Mouse (Mus musculus): ENCODE measurements around the gene Mylk. TPM values are rescaled to one million over a fixed set of nuclear protein-coding genes. Genes with fewer than 3 reads are reported as not detected.

Gene Mylk
- polyA plus RNA-seq, 1 experiment from 2014 or later, result 2.8 TPM

DNA sequence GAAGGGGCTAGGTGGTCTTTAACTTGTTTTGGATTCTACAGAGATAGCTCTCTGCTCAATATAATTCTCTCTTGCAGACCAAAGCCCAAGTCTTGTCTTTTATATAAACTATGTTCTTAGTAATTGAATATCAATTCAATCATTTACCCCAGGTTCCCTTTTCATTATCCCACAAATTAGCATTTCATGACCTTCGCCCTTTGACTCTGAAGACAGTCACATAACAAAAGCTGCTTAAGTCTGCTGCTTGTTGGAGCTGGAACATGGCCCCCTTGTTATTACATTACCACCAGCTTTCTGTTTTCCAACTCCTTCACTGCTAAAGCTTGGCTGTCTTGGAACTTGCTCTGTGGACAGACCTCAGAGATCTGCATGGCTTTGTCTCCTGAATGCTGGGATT, 15.6 kb upstream of the Mylk start:
- ATAC-seq, result no peak
- Histone ChIP-seq H3K9ac (replicated peaks; ENCODE audit: low read depth, low read length) (no peak overlapping the region), H3K27ac (ENCODE audit: low read length) (no peak overlapping the region), H3K4me1 (replicated peaks; ENCODE audit: control insufficient read depth, insufficient read depth, low read length) (no peaks in the 10 kb centered on the region), H3K4me2 (ENCODE audit: low read length) (no peak overlapping the region), H3K4me3 (replicated peaks; ENCODE audit: low read length) (no peak overlapping the region), H3K9me3 (ENCODE audit: control insufficient read depth, low read length) (no peaks in the 10 kb centered on the region), H3K27me3 (replicated peaks; ENCODE audit: control insufficient read depth, insufficient read depth, low read length) (no peaks in the 10 kb centered on the region), H3K36me3 (ENCODE audit: control insufficient read depth, insufficient read depth) (no peaks in the 10 kb centered on the region; the same call in 1 of the 2 replicates)
- 94% methylated on average over 1 of the region's 1 CpGs for WGBS

DNA sequence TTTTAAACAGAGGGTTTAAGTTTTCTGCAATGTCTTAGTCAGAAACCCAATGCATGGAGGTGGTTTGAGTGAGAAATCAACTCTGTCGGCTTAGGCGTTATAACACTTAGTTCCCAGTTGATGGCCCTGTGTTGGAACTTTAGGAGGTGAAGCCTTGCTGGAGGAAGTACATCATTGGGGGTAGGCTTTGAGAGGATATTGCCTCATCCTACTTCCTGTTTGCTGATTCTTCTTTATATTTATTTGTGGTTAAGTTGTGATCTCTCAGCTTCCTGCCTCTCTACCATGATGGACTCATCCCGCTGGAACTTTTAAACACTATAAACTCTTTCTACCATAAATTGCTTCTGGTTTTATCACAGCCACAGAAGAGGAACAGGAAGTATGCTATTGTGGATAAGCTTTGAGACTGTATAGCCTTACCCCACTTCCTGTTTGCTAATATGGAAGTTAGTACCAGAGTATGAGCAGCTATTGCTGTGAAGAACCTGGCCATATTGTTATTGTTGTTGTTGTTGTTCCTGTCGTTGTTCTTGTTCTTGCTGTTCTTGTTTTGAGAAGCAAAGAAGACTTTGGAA, 6.3 kb upstream of the Mylk start:
- Histone ChIP-seq H3K27me3 (replicated peaks; ENCODE audit: control insufficient read depth, insufficient read depth, low read length) (no peaks in the 10 kb centered on the region), H3K9me3 (ENCODE audit: control insufficient read depth, low read length) (no peaks in the 10 kb centered on the region), H3K9ac (replicated peaks; ENCODE audit: low read depth, low read length) (no peak overlapping the region), H3K4me1 (replicated peaks; ENCODE audit: control insufficient read depth, insufficient read depth, low read length) (no peaks in the 10 kb centered on the region), H3K4me3 (replicated peaks; ENCODE audit: low read length) (no peak overlapping the region), H3K27ac (ENCODE audit: low read length) (no peak overlapping the region), H3K36me3 (ENCODE audit: control insufficient read depth, insufficient read depth) (no peaks in the 10 kb centered on the region), H3K4me2 (ENCODE audit: low read length) (no peak overlapping the region)
- no peak for ATAC-seq
- 97% methylated on average over 4 of the region's 4 CpGs for WGBS

DNA sequence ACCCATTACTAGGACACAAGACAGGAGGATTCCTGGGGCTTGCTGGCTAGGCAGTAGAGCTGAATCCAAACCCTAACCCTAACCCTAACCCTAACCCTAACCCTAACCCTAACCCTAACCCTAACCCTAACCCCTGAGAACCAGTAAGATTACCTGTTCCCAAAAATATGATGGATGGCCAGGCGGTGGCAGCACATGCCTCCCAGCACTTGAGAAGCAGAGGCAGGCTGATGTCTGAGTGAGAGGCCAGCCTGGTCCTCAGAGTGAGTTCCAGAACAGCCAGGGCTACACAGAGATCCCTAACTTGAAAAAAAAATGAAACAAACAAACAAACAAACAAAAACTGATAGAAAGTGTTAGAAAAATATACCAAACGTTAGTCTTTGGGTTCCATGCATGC, 2.1 kb upstream of the Mylk start:
- no peak overlapping the region for H3K4me2 ChIP-seq (ENCODE audit: low read length)
- no peak for ATAC-seq
- H3K4me3 ChIP-seq (replicated peaks; ENCODE audit: low read length), result no peak overlapping the region
- H3K27ac ChIP-seq (ENCODE audit: low read length), result no peak overlapping the region
- WGBS, result 56% methylated on average over 2 of the region's 2 CpGs
- H3K27me3 ChIP-seq (replicated peaks; ENCODE audit: control insufficient read depth, insufficient read depth, low read length), result peaks cover 10% of the 10 kb centered on the region
- no peaks in the 10 kb centered on the region for H3K36me3 ChIP-seq (ENCODE audit: control insufficient read depth, insufficient read depth)
- H3K9ac ChIP-seq (replicated peaks; ENCODE audit: low read depth, low read length), result no peak overlapping the region
- peaks cover 7% of the 10 kb centered on the region for H3K4me1 ChIP-seq (replicated peaks; ENCODE audit: control insufficient read depth, insufficient read depth, low read length)
- no peaks in the 10 kb centered on the region for H3K9me3 ChIP-seq (ENCODE audit: control insufficient read depth, low read length)

DNA sequence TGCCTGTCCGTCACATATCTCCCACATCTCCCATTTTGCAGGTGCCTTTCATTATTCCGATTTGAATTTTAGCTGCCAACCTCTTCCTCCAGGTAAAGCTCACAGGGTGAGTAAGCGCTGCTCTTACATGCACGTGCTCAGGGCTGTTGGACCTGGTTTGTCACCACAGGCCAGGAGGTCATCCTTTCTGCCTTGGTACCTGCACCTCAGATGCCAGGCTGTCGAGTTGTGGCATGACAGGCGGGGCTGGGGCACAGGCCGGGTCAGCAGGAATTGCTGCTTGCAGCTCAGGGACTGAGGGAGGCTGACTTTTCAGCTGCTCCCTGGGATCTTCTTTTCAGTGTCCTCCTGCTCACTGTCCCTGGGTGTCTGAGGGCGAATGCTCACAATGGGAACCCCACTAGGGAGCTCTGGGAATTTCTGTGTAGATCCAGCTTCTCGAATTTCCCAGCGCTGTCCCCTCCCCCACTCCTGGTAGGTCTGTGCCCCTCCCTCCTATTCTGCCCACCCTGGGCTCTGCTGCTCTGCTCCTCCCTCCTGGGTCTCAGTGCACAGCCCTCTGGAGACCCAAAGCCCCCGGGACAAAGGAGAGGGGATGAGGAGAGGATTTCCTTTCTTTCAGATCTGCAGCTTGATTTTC, 3.2 kb downstream of the Mylk start:
- 17% methylated on average over 11 of the region's 11 CpGs for WGBS
- H3K27ac ChIP-seq (ENCODE audit: low read length), result no peak overlapping the region
- no peak for ATAC-seq
- H3K4me3 ChIP-seq (replicated peaks; ENCODE audit: low read length), result no peak overlapping the region
- H3K4me1 ChIP-seq (replicated peaks; ENCODE audit: control insufficient read depth, insufficient read depth, low read length), result peaks cover 7% of the 10 kb centered on the region
- peaks cover 10% of the 10 kb centered on the region for H3K27me3 ChIP-seq (replicated peaks; ENCODE audit: control insufficient read depth, insufficient read depth, low read length)
- H3K9ac ChIP-seq (replicated peaks; ENCODE audit: low read depth, low read length), result no peak overlapping the region
- no peaks in the 10 kb centered on the region for H3K36me3 ChIP-seq (ENCODE audit: control insufficient read depth, insufficient read depth)
- H3K9me3 ChIP-seq (ENCODE audit: control insufficient read depth, low read length), result no peaks in the 10 kb centered on the region
- no peak overlapping the region for H3K4me2 ChIP-seq (ENCODE audit: low read length)

DNA sequence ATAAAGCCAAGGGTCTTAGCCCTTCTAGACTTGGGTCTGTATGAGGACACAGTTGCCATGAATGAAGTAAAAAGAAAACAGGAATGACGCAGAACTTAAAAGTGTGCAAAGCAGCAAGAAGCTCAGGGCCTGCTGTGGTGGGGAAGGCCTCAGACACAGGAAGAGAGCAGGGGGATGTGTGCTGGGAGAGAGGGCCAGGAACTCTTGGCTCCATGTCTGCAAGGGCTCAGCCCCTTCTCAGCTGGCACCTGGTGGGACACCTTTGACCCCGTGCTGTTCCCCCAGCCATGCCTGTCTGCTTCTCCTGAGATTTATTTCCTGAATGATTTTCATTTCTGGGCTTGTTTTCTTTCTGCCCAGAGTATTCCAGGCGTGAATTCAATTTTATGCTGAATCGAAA, 4.5 kb downstream of the Mylk start:
- H3K27ac ChIP-seq (ENCODE audit: low read length), result no peak overlapping the region
- H3K4me1 ChIP-seq (replicated peaks; ENCODE audit: control insufficient read depth, insufficient read depth, low read length), result peaks cover 7% of the 10 kb centered on the region
- H3K36me3 ChIP-seq (ENCODE audit: control insufficient read depth, insufficient read depth), result no peaks in the 10 kb centered on the region
- no peak overlapping the region for H3K4me3 ChIP-seq (replicated peaks; ENCODE audit: low read length)
- 64% methylated on average over 4 of the region's 4 CpGs for WGBS
- no peak overlapping the region for H3K9ac ChIP-seq (replicated peaks; ENCODE audit: low read depth, low read length)
- ATAC-seq, result no peak
- H3K27me3 ChIP-seq (replicated peaks; ENCODE audit: control insufficient read depth, insufficient read depth, low read length), result peaks cover 10% of the 10 kb centered on the region
- no peaks in the 10 kb centered on the region for H3K9me3 ChIP-seq (ENCODE audit: control insufficient read depth, low read length)
- H3K4me2 ChIP-seq (ENCODE audit: low read length), result no peak overlapping the region

DNA sequence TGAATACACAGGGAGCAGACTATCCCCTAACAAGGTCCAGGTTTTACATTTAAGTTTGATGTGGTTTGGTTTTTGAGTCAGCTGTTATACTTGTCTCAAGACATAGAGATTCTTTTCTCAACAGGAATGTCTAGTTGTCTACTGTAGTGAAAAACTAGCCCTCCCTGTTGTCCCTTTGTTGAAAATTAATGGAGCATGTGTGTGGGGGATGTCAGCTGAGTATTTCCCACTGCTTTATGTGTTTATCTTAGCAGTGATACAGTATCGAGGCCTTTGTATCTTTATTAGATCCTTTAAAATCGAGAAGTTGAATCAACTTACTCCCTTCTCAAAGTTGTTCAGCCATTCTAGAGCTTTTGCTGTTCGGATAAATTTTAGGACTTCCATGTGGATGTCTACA, 7.0 kb downstream of the Mylk start:
- no peak for ATAC-seq
- H3K27ac ChIP-seq (ENCODE audit: low read length), result no peak overlapping the region
- no peaks in the 10 kb centered on the region for H3K4me1 ChIP-seq (replicated peaks; ENCODE audit: control insufficient read depth, insufficient read depth, low read length)
- no peaks in the 10 kb centered on the region for H3K27me3 ChIP-seq (replicated peaks; ENCODE audit: control insufficient read depth, insufficient read depth, low read length)
- 63% methylated on average over 3 of the region's 3 CpGs for WGBS
- H3K36me3 ChIP-seq (ENCODE audit: control insufficient read depth, insufficient read depth), result no peaks in the 10 kb centered on the region
- H3K9ac ChIP-seq (replicated peaks; ENCODE audit: low read depth, low read length), result no peak overlapping the region
- H3K9me3 ChIP-seq (ENCODE audit: control insufficient read depth, low read length), result no peaks in the 10 kb centered on the region
- H3K4me2 ChIP-seq (ENCODE audit: low read length), result no peak overlapping the region
- H3K4me3 ChIP-seq (replicated peaks; ENCODE audit: low read length), result no peak overlapping the region

DNA sequence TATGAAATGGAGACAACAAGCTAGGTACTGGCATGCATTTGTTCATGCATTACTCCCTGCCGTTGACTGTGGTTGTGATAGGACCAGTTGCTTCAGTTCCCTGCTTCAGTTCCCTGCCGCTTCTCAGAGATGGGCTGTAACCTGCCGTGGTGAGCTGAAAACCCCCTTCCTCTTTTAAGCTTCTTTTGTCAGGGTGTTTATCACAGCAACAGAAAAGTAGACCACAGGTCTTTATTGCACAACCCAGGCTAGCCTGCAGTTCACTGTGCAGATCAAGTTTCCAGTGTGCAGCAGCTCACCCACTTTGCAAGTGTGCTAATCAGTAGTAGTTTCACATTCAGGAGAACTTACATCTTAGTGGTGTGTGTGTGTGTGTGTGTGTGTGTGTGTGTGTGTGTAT, 8.0 kb downstream of the Mylk start:
- ATAC-seq, result no peak
- H3K9ac ChIP-seq (replicated peaks; ENCODE audit: low read depth, low read length), result no peak overlapping the region
- no peaks in the 10 kb centered on the region for H3K9me3 ChIP-seq (ENCODE audit: control insufficient read depth, low read length)
- H3K4me1 ChIP-seq (replicated peaks; ENCODE audit: control insufficient read depth, insufficient read depth, low read length), result no peaks in the 10 kb centered on the region
- H3K4me2 ChIP-seq (ENCODE audit: low read length), result no peak overlapping the region
- no peaks in the 10 kb centered on the region for H3K36me3 ChIP-seq (ENCODE audit: control insufficient read depth, insufficient read depth)
- no peak overlapping the region for H3K4me3 ChIP-seq (replicated peaks; ENCODE audit: low read length)
- H3K27me3 ChIP-seq (replicated peaks; ENCODE audit: control insufficient read depth, insufficient read depth, low read length), result no peaks in the 10 kb centered on the region
- WGBS, result 85% methylated on average over 3 of the region's 3 CpGs
- no peak overlapping the region for H3K27ac ChIP-seq (ENCODE audit: low read length)

DNA sequence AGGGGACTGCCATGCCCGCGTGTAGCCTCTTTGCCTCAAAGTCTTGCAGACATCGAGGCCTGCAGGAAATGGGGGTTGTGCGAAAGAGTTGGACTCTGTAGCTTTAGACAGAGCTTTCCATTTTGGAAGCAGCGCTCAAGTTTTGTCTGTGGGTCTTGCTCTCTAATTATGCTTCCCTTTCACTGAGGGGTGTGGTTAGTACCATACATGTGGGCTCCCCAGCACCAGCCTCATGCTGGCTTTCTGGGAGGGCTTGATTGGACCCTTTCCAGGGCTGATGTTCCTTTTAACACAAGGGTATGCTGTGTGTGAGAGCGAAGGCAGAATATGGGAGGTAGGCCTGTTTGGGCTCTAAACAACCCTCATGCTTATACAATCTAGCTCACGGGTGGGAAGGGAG, 12.0 kb downstream of the Mylk start:
- Histone ChIP-seq H3K36me3 (ENCODE audit: control insufficient read depth, insufficient read depth) (no peaks in the 10 kb centered on the region), H3K4me1 (replicated peaks; ENCODE audit: control insufficient read depth, insufficient read depth, low read length) (no peaks in the 10 kb centered on the region), H3K9me3 (ENCODE audit: control insufficient read depth, low read length) (no peaks in the 10 kb centered on the region), H3K27ac (ENCODE audit: low read length) (no peak overlapping the region), H3K4me2 (ENCODE audit: low read length) (no peak overlapping the region), H3K27me3 (replicated peaks; ENCODE audit: control insufficient read depth, insufficient read depth, low read length) (no peaks in the 10 kb centered on the region), H3K4me3 (replicated peaks; ENCODE audit: low read length) (no peak overlapping the region), H3K9ac (replicated peaks; ENCODE audit: low read depth, low read length) (no peak overlapping the region)
- 62% methylated on average over 7 of the region's 7 CpGs for WGBS
- ATAC-seq, result no peak

DNA sequence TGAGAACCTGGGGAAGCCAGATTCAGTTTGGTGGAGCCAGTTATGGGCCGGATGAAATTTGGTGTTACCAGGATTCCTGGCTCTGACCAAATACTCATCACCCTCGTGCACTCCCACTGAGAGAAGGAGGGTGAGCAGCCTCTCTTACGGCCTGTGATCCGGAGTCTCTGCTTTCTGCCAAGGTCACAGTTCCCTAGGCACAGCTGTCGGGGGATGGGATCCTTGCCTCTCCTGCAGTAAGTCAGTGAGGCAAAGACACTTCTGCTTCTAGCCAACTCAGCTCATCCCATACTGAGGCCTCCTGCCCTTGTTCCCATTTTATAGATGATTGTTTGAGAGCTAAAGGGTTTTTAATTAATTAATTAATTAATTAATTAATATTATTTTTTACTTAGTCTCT, 13.2 kb downstream of the Mylk start:
- Histone ChIP-seq H3K4me3 (replicated peaks; ENCODE audit: low read length) (no peak overlapping the region), H3K27me3 (replicated peaks; ENCODE audit: control insufficient read depth, insufficient read depth, low read length) (no peaks in the 10 kb centered on the region), H3K9ac (replicated peaks; ENCODE audit: low read depth, low read length) (no peak overlapping the region), H3K4me1 (replicated peaks; ENCODE audit: control insufficient read depth, insufficient read depth, low read length) (no peaks in the 10 kb centered on the region), H3K4me2 (ENCODE audit: low read length) (no peak overlapping the region), H3K9me3 (ENCODE audit: control insufficient read depth, low read length) (no peaks in the 10 kb centered on the region), H3K36me3 (ENCODE audit: control insufficient read depth, insufficient read depth) (no peaks in the 10 kb centered on the region), H3K27ac (ENCODE audit: low read length) (no peak overlapping the region)
- ATAC-seq, result no peak
- 72% methylated on average over 5 of the region's 5 CpGs for WGBS
